Comparison of ENCODE assay signal across 8 mouse cellular contexts in genomic region chr5:134668495-134668894, GRCm38 (mm10). TPM values are rescaled to one million over a fixed set of nuclear protein-coding genes. Genes with fewer than 3 reads are reported as not detected.
DNase-seq lines count a peak whose midpoint lies in the region; ATAC-seq lines count a peak whose summit lies in the region.

No protein-coding gene starts in this region.

- peaks cover 36% of the 10 kb centered on the region for H3K36me3 ChIP-seq in lung, embryonic 15.5 days

- 45% methylated on average over 8 of the region's 8 CpGs for WGBS in lung, embryonic 15.5 days

- H3K4me2 ChIP-seq in lung, embryonic 15.5 days, result no peak overlapping the region

- H3K4me3 ChIP-seq in lung, embryonic 15.5 days, result no peak overlapping the region

- H3K27ac ChIP-seq in lung, embryonic 15.5 days, result no peak overlapping the region

- no peak overlapping the region for H3K9ac ChIP-seq in lung, embryonic 15.5 days

- DNase-seq in frontal cortex, postnatal 25 days (ENCODE audit: low spot score in 2 of 2), result no peak
- peak; percentile 70 for DNase-seq in right cerebral cortex, postnatal 4 days
- DNase-seq in right cerebral cortex, postnatal 36 days (ENCODE audit: low spot score in 2 of 2), result no peak
- peak; percentile 54 for DNase-seq in forelimb bud, embryonic 11.5 days (ENCODE audit: low read depth, low spot score)
- no peak for DNase-seq in thymus, adult 18-20 months

- H3K27me3 ChIP-seq in lung, embryonic 15.5 days, result no peaks in the 10 kb centered on the region

- peak; percentile 59 for ATAC-seq in frontal cortex, adult (ENCODE audit: low TSS enrichment)
- peak; percentile 41 for ATAC-seq in lung, embryonic 15.5 days (ENCODE audit: borderline replicate concordance, extremely low read depth, low FRiP score, low TSS enrichment)
- ATAC-seq in activated CD4-positive, CD25-positive, alpha-beta regulatory T cell, adult 4 months, result no peak

- peaks cover 5% of the 10 kb centered on the region; the same call in 1 of the 2 replicates for H3K4me1 ChIP-seq in lung, embryonic 15.5 days

- no peaks in the 10 kb centered on the region for H3K9me3 ChIP-seq in lung, embryonic 15.5 days

RNA-seq across cellular contexts. Expression of gene Limk1, which starts 19.9 kb away (rescaled TPM):
- polyA plus RNA-seq in lung, embryonic 15.5 days (2015; fragmentation: Nextera tagmentation; extraction: Ambion mirVana), result 7.1 and 8.2 TPM in 2 replicates
- polyA plus RNA-seq in activated CD4-positive, CD25-positive, alpha-beta regulatory T cell, adult 4 months (2017; shearing (Covaris generic)), result 1 to 10 TPM; 3.8 to 4.2 TPM

RNA-seq across cellular contexts. Expression of gene Eif4h, which starts 29.2 kb away (rescaled TPM):
- polyA plus RNA-seq in lung, embryonic 15.5 days (2015; fragmentation: Nextera tagmentation; extraction: Ambion mirVana), result 506 and 532 TPM in 2 replicates
- 100 to 1,000 TPM; 112 to 143 TPM for polyA plus RNA-seq in activated CD4-positive, CD25-positive, alpha-beta regulatory T cell, adult 4 months (2017; shearing (Covaris generic))

RNA-seq across cellular contexts. Expression of gene Lat2, which starts 53.7 kb away (rescaled TPM):
- polyA plus RNA-seq in lung, embryonic 15.5 days (2015; fragmentation: Nextera tagmentation; extraction: Ambion mirVana), result 2.6 and 2.9 TPM in 2 replicates
- polyA plus RNA-seq in activated CD4-positive, CD25-positive, alpha-beta regulatory T cell, adult 4 months (2017; shearing (Covaris generic)), result 1 to 10 TPM; 3.8 to 5.4 TPM

Comparison
In these comparisons a context has a peak if more than half of its experiments do, and no peak if none do; other contexts are left out.
1. DNase-seq: peak in right cerebral cortex, postnatal 4 days (single experiment) and forelimb bud, embryonic 11.5 days (single experiment); none in frontal cortex, postnatal 25 days (0 of 2), right cerebral cortex, postnatal 36 days (0 of 2) and thymus, adult 18-20 months (0 of 2).